Mouse (Mus musculus) liver, embryonic 12.5 days (tissue): ENCODE measurements around the gene Cbx7. TPM values are rescaled to one million over a fixed set of nuclear protein-coding genes. Genes with fewer than 3 reads are reported as not detected.

ENCODE experiments used
- ATAC-seq: fragments of 200-750 bp; cut with Nextera tagmentation; 2 replicates; pipeline ENCODE4 v1.8.0; 2017; ENCODE audit warnings: moderate number of reproducible peaks, mild to moderate bottlenecking, moderate library complexity
- H3K27ac ChIP-seq: fragments of 300-500 bp; sonication (generic); 2 replicates; pipeline ENCODE4 v1.5.1; 2016; ENCODE audit warnings: mild to moderate bottlenecking
- H3K27me3 ChIP-seq: fragments of 300-500 bp; sonication (generic); replicated peaks from 2 replicates; pipeline ENCODE4 v1.6.1; 2016; ENCODE audit warnings: mild to moderate bottlenecking, moderate library complexity
- H3K36me3 ChIP-seq: fragments of 300-500 bp; sonication (generic); 2 replicates; pipeline ENCODE4 v1.6.1; 2016; ENCODE audit warnings: mild to moderate bottlenecking, moderate library complexity
- H3K4me1 ChIP-seq: fragments of 300-500 bp; sonication (generic); 2 replicates; pipeline ENCODE4 v1.6.1; 2016
- H3K4me2 ChIP-seq: fragments of 300-500 bp; sonication (generic); 2 replicates; pipeline ENCODE4 v1.6.1; 2016; ENCODE audit warnings: mild to moderate bottlenecking, moderate library complexity
- H3K4me3 ChIP-seq: fragments of 300-500 bp; sonication (generic); 2 replicates; pipeline ENCODE4 v1.5.1; 2016; ENCODE audit warnings: mild to moderate bottlenecking, moderate library complexity
- H3K9ac ChIP-seq: fragments of 300-500 bp; sonication (generic); 2 replicates; pipeline ENCODE4 v1.6.1; 2016; ENCODE audit warnings: mild to moderate bottlenecking, moderate library complexity
- H3K9me3 ChIP-seq: fragments of 300-500 bp; sonication (generic); replicated peaks from 2 replicates; pipeline ENCODE4 v1.6.1; 2016; ENCODE audit warnings: mild to moderate bottlenecking, moderate library complexity
- WGBS: fragments of 180-500 bp; shearing (Covaris S2); methylation state at CpG from one replicate; pipeline ENCODE4 v1.1.7; 2016; ENCODE audit not compliant: insufficient replicate concordance; 5-methylcytosine and 5-hydroxymethylcytosine counted together
- polyA plus RNA-seq: library from polyadenylated mRNA; unstranded; fragments of >200 nt; fragmentation: Nextera tagmentation; extraction: Ambion mirVana; gene quantifications from 2 replicates; pipeline ENCODE4 v1.2.1, GENCODE M21; 2016

The Cbx7 gene
- polyA plus RNA-seq, 1 experiment from 2014 or later = 2.0 TPM

DNA sequence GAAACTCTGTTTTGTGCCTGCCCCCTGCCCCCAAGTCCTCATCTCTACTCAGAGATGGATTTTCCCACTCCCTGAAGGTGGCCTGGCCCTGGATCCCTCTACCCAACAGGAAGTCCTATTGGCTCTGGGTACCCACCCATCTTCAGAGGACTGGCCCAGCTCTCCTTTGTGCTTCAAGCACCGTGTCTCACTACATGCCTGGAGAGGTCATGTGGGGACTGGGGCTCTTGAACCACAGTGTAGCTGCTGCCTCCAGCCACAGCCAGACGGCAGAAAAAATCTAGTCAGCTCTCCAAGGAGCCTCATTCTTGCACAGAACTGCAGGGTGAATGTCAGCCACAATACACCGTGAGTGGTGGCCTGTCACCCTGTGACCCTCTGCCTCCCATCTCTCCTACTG, 27.1 kb upstream of the Cbx7 start:
- ATAC-seq = no peak
- H3K9me3 ChIP-seq = no peaks in the 10 kb centered on the region
- no peaks in the 10 kb centered on the region for H3K36me3 ChIP-seq
- H3K27ac ChIP-seq = no peak overlapping the region
- H3K4me3 ChIP-seq = no peak overlapping the region
- WGBS = 73% methylated on average over 3 of the region's 3 CpGs
- peaks cover 7% of the 10 kb centered on the region for H3K4me1 ChIP-seq
- H3K9ac ChIP-seq = no peak overlapping the region
- H3K4me2 ChIP-seq = no peak overlapping the region
- H3K27me3 ChIP-seq = no peaks in the 10 kb centered on the region

GRCm38 (mm10) chr15:79996781-79997180, 25.9 kb upstream of the Cbx7 start:
- ATAC-seq = no peak
- H3K27me3 ChIP-seq = no peaks in the 10 kb centered on the region
- WGBS = 81% methylated on average over 11 of the region's 11 CpGs
- no peaks in the 10 kb centered on the region for H3K9me3 ChIP-seq
- H3K4me2 ChIP-seq = no peak overlapping the region
- H3K4me1 ChIP-seq = peaks cover 7% of the 10 kb centered on the region
- no peak overlapping the region for H3K27ac ChIP-seq
- H3K9ac ChIP-seq = no peak overlapping the region
- no peaks in the 10 kb centered on the region for H3K36me3 ChIP-seq
- H3K4me3 ChIP-seq = no peak overlapping the region

GRCm38 (mm10) chr15:79995552-79995951, 24.6 kb upstream of the Cbx7 start:
- H3K9me3 ChIP-seq = no peaks in the 10 kb centered on the region
- 74% methylated on average over 7 of the region's 7 CpGs for WGBS

GRCm38 (mm10) chr15:79994566-79994965, 23.6 kb upstream of the Cbx7 start:
- H3K4me2 ChIP-seq = no peak overlapping the region
- no peaks in the 10 kb centered on the region for H3K9me3 ChIP-seq
- no peaks in the 10 kb centered on the region for H3K36me3 ChIP-seq
- WGBS = 69% methylated on average over 4 of the region's 4 CpGs
- ATAC-seq = no peak
- H3K27ac ChIP-seq = no peak overlapping the region
- H3K4me1 ChIP-seq = no peaks in the 10 kb centered on the region
- H3K4me3 ChIP-seq = no peak overlapping the region
- peaks cover 11% of the 10 kb centered on the region for H3K27me3 ChIP-seq
- no peak overlapping the region for H3K9ac ChIP-seq

More at GRCm38 (mm10) chr15:79995552-79995951, 24.6 kb upstream of the Cbx7 start:
- Histone ChIP-seq H3K27ac (no peak overlapping the region), H3K27me3 (0 out of 2 replicates have a peak, but pooled peaks cover 3% of the 10 kb centered on the region), H3K36me3 (no peaks in the 10 kb centered on the region), H3K4me1 (peaks cover 1% of the 10 kb centered on the region), H3K9ac (no peak overlapping the region), H3K4me3 (no peak overlapping the region), H3K4me2 (no peak overlapping the region)
- no peak for ATAC-seq

DNA sequence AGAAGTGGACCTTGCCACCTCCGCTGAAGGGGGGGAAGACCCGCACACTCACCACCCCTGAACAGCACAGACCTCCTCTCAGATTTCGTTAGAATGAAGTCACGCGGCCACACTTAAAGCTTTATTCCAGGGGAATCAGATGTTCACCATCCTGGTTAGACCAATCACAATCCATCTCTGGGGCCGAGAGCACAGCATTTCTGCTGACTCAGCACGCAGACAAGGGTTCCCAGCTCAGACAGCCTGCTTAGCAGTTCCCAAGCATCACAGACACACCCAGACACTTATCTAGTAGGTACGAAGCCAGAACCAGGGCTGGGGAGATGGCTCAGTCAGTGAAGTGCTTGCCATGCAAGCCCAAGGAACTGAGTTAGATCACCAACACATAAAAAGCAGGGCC, 15.3 kb upstream of the Cbx7 start:
- H3K27me3 ChIP-seq = peaks cover 11% of the 10 kb centered on the region
- no peak overlapping the region for H3K4me3 ChIP-seq
- no peaks in the 10 kb centered on the region for H3K9me3 ChIP-seq
- 47% methylated on average over 8 of the region's 8 CpGs for WGBS
- H3K36me3 ChIP-seq = no peaks in the 10 kb centered on the region
- H3K9ac ChIP-seq = no peak overlapping the region
- H3K4me2 ChIP-seq = no peak overlapping the region
- ATAC-seq = no peak
- no peak overlapping the region for H3K27ac ChIP-seq
- no peaks in the 10 kb centered on the region for H3K4me1 ChIP-seq

DNA sequence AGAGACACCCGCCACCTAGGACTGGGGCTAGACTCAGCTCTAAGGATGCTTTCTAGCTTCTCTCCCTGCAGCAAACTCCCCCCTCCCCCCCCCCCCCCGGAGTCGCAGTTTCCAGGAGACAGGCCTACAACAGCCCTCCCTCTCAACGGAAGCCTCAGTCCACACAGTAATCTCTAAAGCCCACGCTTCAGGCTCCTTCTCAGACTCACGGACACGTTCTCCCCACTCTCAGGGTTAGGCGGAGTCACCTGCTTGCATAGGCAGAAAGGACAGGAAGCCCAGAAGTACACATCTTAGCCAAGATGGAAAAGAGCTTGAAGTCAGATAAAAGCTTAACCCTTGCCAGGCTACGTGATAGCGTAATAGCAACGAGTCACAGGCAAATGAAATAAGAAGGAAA, 14.6 kb upstream of the Cbx7 start:
- H3K4me1 ChIP-seq = no peaks in the 10 kb centered on the region
- WGBS = 36% methylated on average over 11 of the region's 11 CpGs
- H3K27ac ChIP-seq = no peak overlapping the region
- H3K4me3 ChIP-seq = no peak overlapping the region
- H3K36me3 ChIP-seq = no peaks in the 10 kb centered on the region
- no peak overlapping the region for H3K4me2 ChIP-seq
- no peaks in the 10 kb centered on the region for H3K9me3 ChIP-seq
- no peak overlapping the region for H3K9ac ChIP-seq
- peaks cover 11% of the 10 kb centered on the region for H3K27me3 ChIP-seq
- no peak for ATAC-seq

- Histone ChIP-seq H3K27ac (no peak overlapping the region), H3K4me2 (no peak overlapping the region), H3K27me3 (0 out of 2 replicates have a peak, but pooled peaks cover 4% of the 10 kb centered on the region), H3K9me3 (no peaks in the 10 kb centered on the region), H3K4me3 (no peak overlapping the region), H3K4me1 (no peaks in the 10 kb centered on the region), H3K9ac (no peak overlapping the region), H3K36me3 (no peaks in the 10 kb centered on the region)
- WGBS = 58% methylated on average over 7 of the region's 7 CpGs
- ATAC-seq = no peak
Observed at GRCm38 (mm10) chr15:79984152-79984551, 13.2 kb upstream of the Cbx7 start.

DNA sequence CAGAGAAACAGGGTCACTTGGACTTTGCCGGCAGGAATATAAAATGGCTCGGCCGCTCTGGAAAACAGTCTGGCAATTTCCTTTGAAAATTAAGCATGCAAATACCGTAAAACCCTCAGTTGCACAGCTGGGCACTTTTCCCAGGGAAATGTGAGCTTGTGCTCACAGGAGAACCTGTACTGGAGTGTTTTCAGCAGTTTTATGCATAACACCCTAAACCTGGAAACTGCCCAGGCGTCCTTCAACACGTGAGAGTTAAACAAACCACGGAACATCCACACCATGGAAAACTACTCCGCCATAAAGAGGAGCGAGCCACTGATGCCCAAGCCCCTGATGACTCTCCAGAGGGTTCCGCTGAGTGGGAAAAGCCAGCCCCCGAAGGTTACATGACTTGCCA, 9.8 kb upstream of the Cbx7 start:
- H3K9ac ChIP-seq = no peak overlapping the region
- no peaks in the 10 kb centered on the region for H3K36me3 ChIP-seq
- H3K4me1 ChIP-seq = no peaks in the 10 kb centered on the region
- ATAC-seq = no peak
- H3K4me3 ChIP-seq = no peak overlapping the region
- H3K9me3 ChIP-seq = no peaks in the 10 kb centered on the region
- H3K4me2 ChIP-seq = no peak overlapping the region
- 75% methylated on average over 11 of the region's 11 CpGs for WGBS
- H3K27ac ChIP-seq = no peak overlapping the region
- H3K27me3 ChIP-seq = 0 out of 2 replicates have a peak, but pooled peaks cover 4% of the 10 kb centered on the region

GRCm38 (mm10) chr15:79972186-79972585, 1.3 kb upstream of the Cbx7 start:
- Histone ChIP-seq H3K36me3 (no peaks in the 10 kb centered on the region), H3K27ac (no peak overlapping the region), H3K4me1 (no peaks in the 10 kb centered on the region), H3K9me3 (no peaks in the 10 kb centered on the region), H3K4me3 (no peak overlapping the region), H3K9ac (no peak overlapping the region), H3K4me2 (no peak overlapping the region), H3K27me3 (no peaks in the 10 kb centered on the region)
- 81% methylated on average over 11 of the region's 11 CpGs for WGBS
- no peak for ATAC-seq

DNA sequence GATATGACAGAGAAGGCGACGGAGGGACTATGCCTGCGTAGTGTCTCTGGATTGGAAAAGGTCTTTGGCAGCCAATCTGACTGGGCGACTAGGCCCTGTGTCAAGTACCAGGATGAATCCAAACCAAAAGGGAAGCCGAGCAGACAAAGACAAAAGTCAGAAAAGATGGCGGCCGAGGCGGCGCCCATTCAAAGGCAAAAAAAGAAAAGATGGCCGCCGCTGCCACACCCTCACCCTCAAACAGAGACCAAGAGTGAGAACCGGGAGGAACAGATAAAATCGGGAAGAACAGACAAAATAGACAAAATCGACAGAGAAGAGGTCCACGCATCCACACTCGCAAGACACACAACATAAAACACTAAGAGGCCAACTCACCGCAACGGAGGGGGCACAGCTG, 428 bp downstream of the Cbx7 start:
- Histone ChIP-seq H3K4me3 (no peak overlapping the region), H3K4me1 (no peaks in the 10 kb centered on the region), H3K9ac (no peak overlapping the region), H3K4me2 (no peak overlapping the region), H3K36me3 (no peaks in the 10 kb centered on the region), H3K27ac (no peak overlapping the region), H3K9me3 (no peaks in the 10 kb centered on the region), H3K27me3 (no peaks in the 10 kb centered on the region)
- ATAC-seq = no peak
- WGBS = 84% methylated on average over 18 of the region's 18 CpGs

DNA sequence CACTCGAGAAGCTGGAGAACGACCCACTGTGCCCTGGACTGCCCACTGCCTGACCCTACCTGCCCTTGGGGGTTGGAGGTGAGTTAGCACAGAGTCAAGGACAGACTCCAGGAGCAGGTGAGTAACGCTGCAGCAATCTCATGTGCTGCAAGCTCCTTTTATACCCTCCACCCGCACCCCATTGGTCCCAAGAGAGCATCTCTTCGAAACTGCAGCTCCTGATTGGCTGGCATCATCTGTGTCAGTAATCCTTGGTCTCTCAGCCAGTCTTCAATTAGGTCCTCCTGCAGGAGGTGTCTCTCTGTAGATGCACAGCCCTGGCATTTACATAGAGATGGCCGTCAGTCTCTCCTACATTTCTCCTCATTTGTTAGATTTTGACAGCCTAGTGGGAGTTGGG, 3.6 kb downstream of the Cbx7 start:
- Histone ChIP-seq H3K4me2 (no peak overlapping the region), H3K27me3 (no peaks in the 10 kb centered on the region), H3K9me3 (no peaks in the 10 kb centered on the region), H3K4me1 (no peaks in the 10 kb centered on the region), H3K36me3 (no peaks in the 10 kb centered on the region), H3K9ac (no peak overlapping the region), H3K27ac (no peak overlapping the region), H3K4me3 (no peak overlapping the region)
- WGBS = 68% methylated on average over 6 of the region's 6 CpGs
- ATAC-seq = no peak

GRCm38 (mm10) chr15:79964376-79964775, 6.5 kb downstream of the Cbx7 start:
- WGBS = 72% methylated on average over 7 of the region's 7 CpGs
- Histone ChIP-seq H3K27ac (no peak overlapping the region), H3K36me3 (no peaks in the 10 kb centered on the region), H3K4me3 (no peak overlapping the region), H3K27me3 (no peaks in the 10 kb centered on the region), H3K4me2 (no peak overlapping the region), H3K4me1 (no peaks in the 10 kb centered on the region), H3K9me3 (no peaks in the 10 kb centered on the region), H3K9ac (no peak overlapping the region)
- no peak for ATAC-seq

DNA sequence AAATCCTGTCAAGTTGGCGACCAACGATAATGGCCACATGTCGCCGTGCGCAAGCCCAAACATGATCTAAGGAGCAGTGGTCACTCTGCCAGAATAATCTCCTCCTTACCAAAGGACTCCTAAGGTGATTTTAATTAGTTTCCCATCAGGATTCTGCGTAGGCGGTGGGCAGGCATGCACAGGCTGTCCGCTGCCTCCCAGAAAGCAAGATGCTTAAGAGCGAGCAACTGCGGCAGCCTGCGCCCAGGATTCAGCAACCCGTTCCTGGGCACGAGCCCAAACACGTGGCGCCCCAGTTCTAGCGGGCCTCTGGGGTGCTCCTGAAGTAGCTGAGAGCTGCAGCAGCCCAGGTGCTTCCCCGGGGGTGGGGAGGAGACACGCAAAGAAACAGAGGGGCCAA, 8.3 kb downstream of the Cbx7 start:
- no peaks in the 10 kb centered on the region for H3K4me1 ChIP-seq
- no peak for ATAC-seq
- WGBS = 81% methylated on average over 18 of the region's 18 CpGs
- H3K9me3 ChIP-seq = no peaks in the 10 kb centered on the region
- no peaks in the 10 kb centered on the region for H3K27me3 ChIP-seq
- no peak overlapping the region for H3K4me2 ChIP-seq
- H3K27ac ChIP-seq = no peak overlapping the region
- no peaks in the 10 kb centered on the region for H3K36me3 ChIP-seq
- H3K9ac ChIP-seq = no peak overlapping the region
- no peak overlapping the region for H3K4me3 ChIP-seq
